ENCODE assay signal across 9 mouse cellular contexts in the genomic region with DNA sequence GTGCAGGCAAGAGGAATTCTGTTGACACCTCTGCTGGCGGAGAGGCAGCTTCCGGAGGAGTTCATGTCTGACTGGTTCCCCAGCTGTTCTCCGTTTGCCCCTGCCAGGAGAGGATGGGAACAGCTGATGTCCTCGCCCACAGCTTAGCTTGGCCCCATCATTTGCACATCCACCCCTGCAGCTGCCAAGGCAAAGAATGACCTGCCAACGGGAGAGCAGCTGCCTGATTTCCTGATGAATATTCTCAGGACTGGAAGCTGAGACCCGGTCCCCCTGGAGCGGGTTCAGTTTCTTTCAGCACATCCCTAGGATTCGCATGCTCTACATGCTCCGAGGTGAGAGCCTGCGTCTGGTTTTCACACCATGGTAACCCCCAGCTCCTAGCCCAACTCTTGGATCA. TPM values are rescaled to one million over a fixed set of nuclear protein-coding genes. Genes with fewer than 3 reads are reported as not detected.
DNase-seq lines count a peak whose midpoint lies in the region; ATAC-seq lines count a peak whose summit lies in the region.
"Had no signal": no experiment of that assay in that cellular context is flagged by ENCODE, and none has a peak within 500 bp of the region (broad histone marks: within the 10 kb centered on the region; RNA-seq: fewer than 3 reads in every experiment).

No protein-coding gene starts in this region.

- H3K4me2 ChIP-seq in midbrain, embryonic 13.5 days (replicated peaks), result no peak overlapping the region
- no peak overlapping the region for H3K4me2 ChIP-seq in midbrain, embryonic 15.5 days
- H3K4me2 ChIP-seq: liver, embryonic 13.5 days had no signal

- intact Hi-C loops in gastrocnemius, postnatal 36 days (cut with DNase I), result no loop called here

- no peaks in the 10 kb centered on the region for H3K9me3 ChIP-seq in midbrain, embryonic 13.5 days
- H3K9me3 ChIP-seq in midbrain, embryonic 15.5 days, result no peaks in the 10 kb centered on the region
- H3K9me3 ChIP-seq: liver, embryonic 13.5 days had no signal

- no peaks in the 10 kb centered on the region for H3K36me3 ChIP-seq in midbrain, embryonic 13.5 days
- no peaks in the 10 kb centered on the region for H3K36me3 ChIP-seq in midbrain, embryonic 15.5 days (replicated peaks)
- H3K36me3 ChIP-seq: liver, embryonic 13.5 days had no signal

- 0 out of 2 replicates have a peak, but pooled peaks cover 5% of the 10 kb centered on the region for H3K4me1 ChIP-seq in midbrain, embryonic 13.5 days (replicated peaks)
- H3K4me1 ChIP-seq in midbrain, embryonic 15.5 days, result no peaks in the 10 kb centered on the region
- H3K4me1 ChIP-seq: liver, embryonic 13.5 days had no signal

- no peak overlapping the region for H3K27ac ChIP-seq in midbrain, embryonic 13.5 days
- no peak overlapping the region for H3K27ac ChIP-seq in midbrain, embryonic 15.5 days
- H3K27ac ChIP-seq: liver, embryonic 13.5 days had no signal

- 0 out of 2 replicates have a peak overlapping the region, but pooled peaks have one; percentile 14 for H3K9ac ChIP-seq in midbrain, embryonic 13.5 days (replicated peaks)
- H3K9ac ChIP-seq in midbrain, embryonic 15.5 days, result no peak overlapping the region
- H3K9ac ChIP-seq: liver, embryonic 13.5 days had no signal

- peak; percentile 47 to 50 for DNase-seq in gastrocnemius, postnatal 36 days
- peak; percentile 36 to 50 for DNase-seq in left cerebral cortex, adult 18-20 months (ENCODE audit: low spot score in 2 of 2)
- DNase-seq in right cerebral cortex, postnatal 4 days, result peak; percentile 25
- no peak for DNase-seq in spleen, postnatal 4 days (ENCODE audit: low spot score in 2 of 2)
- DNase-seq in B cell, adult 2 months, result no peak
- DNase-seq: cerebellum, postnatal 36 days; liver, embryonic 13.5 days had no signal

- no peak overlapping the region for H3K4me3 ChIP-seq in midbrain, embryonic 13.5 days (replicated peaks)
- H3K4me3 ChIP-seq in midbrain, embryonic 15.5 days, result no peak overlapping the region
- H3K4me3 ChIP-seq: liver, embryonic 13.5 days had no signal

- WGBS in midbrain, embryonic 13.5 days, result 65% methylated on average over 10 of the region's 10 CpGs
- WGBS in midbrain, embryonic 15.5 days, result 54% methylated on average over 10 of the region's 10 CpGs

- no peak for ATAC-seq in midbrain, embryonic 13.5 days
- no peak for ATAC-seq in midbrain, embryonic 15.5 days (replicated peaks)

- no peaks in the 10 kb centered on the region for H3K27me3 ChIP-seq in midbrain, embryonic 13.5 days
- H3K27me3 ChIP-seq in midbrain, embryonic 15.5 days (replicated peaks), result no peaks in the 10 kb centered on the region
- H3K27me3 ChIP-seq: liver, embryonic 13.5 days had no signal

RNA-seq across cellular contexts. Expression of gene Adam12, which starts 24.0 kb away (rescaled TPM):
- 1.2 and 1.8 TPM in 2 replicates for polyA plus RNA-seq in midbrain, embryonic 13.5 days (2015; fragmentation: Nextera tagmentation; extraction: Ambion mirVana)
- polyA plus RNA-seq in midbrain, embryonic 15.5 days (2015; fragmentation: Nextera tagmentation; extraction: Ambion mirVana), result 2.8 and 5.4 TPM in 2 replicates
- total RNA-seq in gastrocnemius, postnatal 36 days (2021), result 1 to 10 TPM in 1 of 2 experiments, under 1 TPM in 1; 0.82 to 1.8 TPM
- 1 to 10 TPM; 4.2 to 4.3 TPM for total RNA-seq in left cerebral cortex, adult 18-20 months (2021)

Comparison
In these comparisons a context has a peak if more than half of its experiments do, and no peak if none do; other contexts are left out.
1. DNase-seq: peak in gastrocnemius, postnatal 36 days (2 of 2), left cerebral cortex, adult 18-20 months (2 of 2) and right cerebral cortex, postnatal 4 days (single experiment); none in spleen, postnatal 4 days (0 of 2) and B cell, adult 2 months (0 of 2).